Mouse (Mus musculus): ENCODE data around the gene Rgl3.

DNA sequence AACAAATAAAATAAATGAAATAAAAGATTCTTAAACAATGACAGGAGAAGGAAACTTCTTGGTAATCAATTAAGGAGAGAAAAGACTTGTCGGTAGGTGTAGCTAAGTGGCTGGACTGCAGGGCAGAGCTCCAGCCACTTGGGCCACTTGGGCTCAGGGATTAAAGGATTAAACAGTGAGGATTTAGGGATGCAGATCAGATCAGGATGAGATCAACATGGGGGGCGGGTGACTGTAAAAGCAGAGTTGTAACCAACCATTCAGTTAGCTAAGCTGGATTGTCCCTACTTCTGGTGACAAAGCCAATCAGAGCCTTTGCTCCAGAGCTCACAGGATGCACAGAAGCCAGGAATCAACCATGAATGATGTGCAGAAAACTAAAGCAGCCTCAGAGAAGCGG lies 5.3 kb downstream of the Rgl3 start:
- TF ChIP-seq CTCF (IDR thresholded peaks at IDR 0.05; ENCODE audit: low read depth) (no peak), EP300 (IDR thresholded peaks at IDR 0.05; ENCODE audit: low read depth) (no peak)
